Mouse (Mus musculus) adrenal gland, postnatal 10 days (tissue): ENCODE results near the gene Pthlh. TPM values are rescaled to one million over a fixed set of nuclear protein-coding genes. Genes with fewer than 3 reads are reported as not detected.

Experiments used
- total RNA-seq, 2 experiments: library from RNA; stranded (reverse); gene quantifications; 2 replicates each; pipeline ENCODE4 v1.2.3; 2021

Pthlh gene
- total RNA-seq, 2 experiments from 2014 or later = 1.0 TPM

Other genes starting within 250 kb of the Pthlh start
- gene Rep15, start 231.6 kb downstream of the Pthlh start, total RNA-seq = under 1 TPM; 0.72 to 0.97 TPM
- 100 to 1,000 TPM; 149 to 161 TPM for gene Mrps35, start 221.4 kb downstream of the Pthlh start, total RNA-seq
- under 1 TPM in 1 of 2 experiments, not detected in 1; 0.51 TPM for gene Mansc4, start 177.2 kb downstream of the Pthlh start, total RNA-seq
- gene Klhl42, start 172.8 kb downstream of the Pthlh start, total RNA-seq = 10 to 100 TPM; 21.6 to 22.4 TPM
- 10 to 100 TPM; 29.2 to 33.3 TPM for gene Ccdc91, start 211.6 kb upstream of the Pthlh start, total RNA-seq